ENCODE assay signal across 9 mouse cellular contexts in the genomic region with DNA sequence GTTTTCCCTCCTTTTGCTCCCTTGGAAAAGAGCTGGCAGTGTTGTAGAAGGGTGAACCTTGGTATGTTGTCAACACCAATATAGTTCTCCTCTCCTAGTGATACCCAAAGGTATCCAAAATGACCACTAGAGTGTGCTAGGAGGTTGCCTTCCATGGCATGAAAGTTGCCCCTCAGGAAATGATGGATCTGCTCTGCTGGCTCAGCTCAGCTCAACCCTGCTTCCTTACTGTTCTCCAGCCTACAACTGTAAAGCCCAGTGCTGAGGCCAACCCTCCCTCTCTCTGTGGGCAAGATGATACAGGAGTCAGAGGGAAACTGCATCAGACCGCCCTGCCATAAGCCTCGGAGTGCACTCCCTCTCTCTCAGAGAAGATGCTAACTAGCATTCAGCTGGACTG. TPM values are rescaled to one million over a fixed set of nuclear protein-coding genes. Genes with fewer than 3 reads are reported as not detected.
DNase-seq lines count a peak whose midpoint lies in the region; ATAC-seq lines count a peak whose summit lies in the region.
"Had no signal": no experiment of that assay in that cellular context is flagged by ENCODE, and none has a peak within 500 bp of the region (broad histone marks: within the 10 kb centered on the region; RNA-seq: fewer than 3 reads in every experiment).

No protein-coding gene starts in this region.

- H3K4me1 ChIP-seq in hindbrain, embryonic 15.5 days (replicated peaks) = no peaks in the 10 kb centered on the region
- H3K4me1 ChIP-seq: embryonic facial prominence, embryonic 13.5 days; liver, embryonic 13.5 days had no signal

- no peak overlapping the region for H3K27ac ChIP-seq in hindbrain, embryonic 15.5 days (replicated peaks)
- H3K27ac ChIP-seq: embryonic facial prominence, embryonic 13.5 days; liver, embryonic 13.5 days had no signal

- no peak overlapping the region for H3K4me3 ChIP-seq in hindbrain, embryonic 15.5 days
- H3K4me3 ChIP-seq: embryonic facial prominence, embryonic 13.5 days; liver, embryonic 13.5 days had no signal

- H3K9me3 ChIP-seq in hindbrain, embryonic 15.5 days = no peaks in the 10 kb centered on the region
- H3K9me3 ChIP-seq: embryonic facial prominence, embryonic 13.5 days; liver, embryonic 13.5 days had no signal

- 73% methylated on average over 2 of the region's 2 CpGs for WGBS in hindbrain, embryonic 15.5 days

- DNase-seq in left cerebral cortex, postnatal 14 days (ENCODE audit: low spot score in 2 of 2) = peak; percentile 21 to 47
- no peak for DNase-seq in left cerebral cortex, postnatal 36 days (ENCODE audit: low spot score in 2 of 2)
- DNase-seq in MN1 (ENCODE audit: low spot score) = peak; percentile 39
- DNase-seq in cerebellum, adult 11 months = peak; percentile 37
- peak; percentile 30 for DNase-seq in retina, postnatal 7 days (ENCODE audit: low read depth, low spot score)
- DNase-seq in frontal cortex, postnatal 10 days (ENCODE audit: low spot score in 2 of 2) = no peak
- DNase-seq: liver, embryonic 13.5 days had no signal

- H3K9ac ChIP-seq in hindbrain, embryonic 15.5 days = no peak overlapping the region
- H3K9ac ChIP-seq: embryonic facial prominence, embryonic 13.5 days; liver, embryonic 13.5 days had no signal

- no peaks in the 10 kb centered on the region for H3K27me3 ChIP-seq in hindbrain, embryonic 15.5 days
- H3K27me3 ChIP-seq: embryonic facial prominence, embryonic 13.5 days; liver, embryonic 13.5 days had no signal

- 0 out of 2 replicates have a peak, but pooled peaks have one; percentile 45 for ATAC-seq in hindbrain, embryonic 15.5 days (ENCODE audit: low FRiP score, low read depth)

- intact Hi-C loops in left cerebral cortex, postnatal 14 days (cut with DNase I) = loop anchor here (1.0 kb wide), 1 partner anchor 43 kb away; no protein-coding TSS in a partner anchor
- intact Hi-C loops in left cerebral cortex, postnatal 36 days (cut with DNase I) = loop anchor here (1.0 to 5.0 kb wide), 2 partner anchors 43 kb away; no protein-coding TSS in a partner anchor

- H3K36me3 ChIP-seq in hindbrain, embryonic 15.5 days = no peaks in the 10 kb centered on the region
- H3K36me3 ChIP-seq: embryonic facial prominence, embryonic 13.5 days; liver, embryonic 13.5 days had no signal

- no peak overlapping the region for H3K4me2 ChIP-seq in hindbrain, embryonic 15.5 days
- H3K4me2 ChIP-seq: embryonic facial prominence, embryonic 13.5 days; liver, embryonic 13.5 days had no signal

RNA-seq across cellular contexts. Expression of a gene that starts 24.5 kb away (rescaled TPM):
- 100 to 1,000 TPM; 158 to 184 TPM for total RNA-seq in left cerebral cortex, postnatal 14 days (2021)
- 100 to 1,000 TPM; 110 to 129 TPM for total RNA-seq in left cerebral cortex, postnatal 36 days (2021)
- 577 and 611 TPM in 2 replicates for polyA plus RNA-seq in hindbrain, embryonic 15.5 days (2015; fragmentation: Nextera tagmentation; extraction: Ambion mirVana)

RNA-seq across cellular contexts. Expression of a gene that starts 26.6 kb away (rescaled TPM):
- total RNA-seq in left cerebral cortex, postnatal 14 days (2021) = not detected
- total RNA-seq in left cerebral cortex, postnatal 36 days (2021) = not detected
- not detected in 2 replicates for polyA plus RNA-seq in hindbrain, embryonic 15.5 days (2015; fragmentation: Nextera tagmentation; extraction: Ambion mirVana)
- polyA plus RNA-seq: liver, embryonic 13.5 days had no signal

RNA-seq across cellular contexts. Expression of a gene that starts 54.0 kb away (rescaled TPM):
- 1 to 10 TPM; 6.6 to 7.5 TPM for total RNA-seq in left cerebral cortex, postnatal 14 days (2021)
- total RNA-seq in left cerebral cortex, postnatal 36 days (2021) = 1 to 10 TPM; 5.7 to 5.8 TPM
- polyA plus RNA-seq in hindbrain, embryonic 15.5 days (2015; fragmentation: Nextera tagmentation; extraction: Ambion mirVana) = 12.5 and 13.1 TPM in 2 replicates

Comparison
In these comparisons a context has a peak if more than half of its experiments do, and no peak if none do; other contexts are left out.
1. DNase-seq: peak in left cerebral cortex, postnatal 14 days (2 of 2), MN1 (single experiment), cerebellum, adult 11 months (single experiment) and retina, postnatal 7 days (single experiment); none in left cerebral cortex, postnatal 36 days (0 of 2) and frontal cortex, postnatal 10 days (0 of 2).